Mouse (Mus musculus) small intestine, adult 2 months (tissue): ENCODE results near the gene Tnfrsf8. TPM values are rescaled to one million over a fixed set of nuclear protein-coding genes. Genes with fewer than 3 reads are reported as not detected.
"Not testable (repeated sequence)": the region's sequence is repeated elsewhere in the genome, so short reads cannot be mapped to it uniquely, and the experiment has no call there.

Experiments used
- H3K27ac ChIP-seq: fragments of 200-500 bp; 2 replicates; pipeline ENCODE4 v1.5.1; 2012; ENCODE audit warnings: low read depth, low read length, control low read depth, inconsistent platforms; ENCODE audit not compliant: insufficient read depth
- H3K27me3 ChIP-seq: fragments of 200-500 bp; 2 replicates; pipeline ENCODE4 v1.6.1; 2012; ENCODE audit warnings: mild to moderate bottlenecking, moderate library complexity, low read length, inconsistent platforms; ENCODE audit not compliant: control insufficient read depth, insufficient read depth
- H3K36me3 ChIP-seq: fragments of 200-500 bp; 2 replicates; pipeline ENCODE4 v1.6.1; 2012; ENCODE audit warnings: mild to moderate bottlenecking, low read length, control low read depth, inconsistent platforms; ENCODE audit not compliant: control insufficient read depth, insufficient read depth
- H3K4me1 ChIP-seq: fragments of 200-500 bp; 2 replicates; pipeline ENCODE4 v1.6.1; 2012; ENCODE audit warnings: low read length, inconsistent platforms, mixed read lengths; ENCODE audit not compliant: control insufficient read depth, insufficient read depth, insufficient read length
- H3K4me3 ChIP-seq: fragments of 200-500 bp; 2 replicates; pipeline ENCODE4 v1.5.1; 2012; ENCODE audit warnings: low read depth, mild to moderate bottlenecking, control low read depth, inconsistent platforms, low read length, moderate library complexity
- CTCF ChIP-seq: fragments of 200-500 bp; IDR thresholded peaks from 2 replicates; pipeline ENCODE4 v1.5.1; 2012; ENCODE audit warnings: low read depth, mild to moderate bottlenecking, control low read depth, inconsistent platforms, low read length, moderate library complexity, mixed read lengths; ENCODE audit not compliant: insufficient replicate concordance, insufficient read length; ENCODE audit errors: extremely low read depth
- POLR2A ChIP-seq: fragments of 200-500 bp; IDR thresholded peaks from 2 replicates; pipeline ENCODE4 v1.6.1; 2012; ENCODE audit warnings: low read depth, mild to moderate bottlenecking, control low read depth, inconsistent platforms, low read length, moderate library complexity
- WGBS: fragments of 180-500 bp; shearing (Covaris S2); methylation state at CpG from one replicate; pipeline ENCODE4 v1.1.7; 2018; 5-methylcytosine and 5-hydroxymethylcytosine counted together
- polyA plus RNA-seq: library from polyadenylated mRNA; depleted of rRNA; stranded (reverse); fragments of >200 nt; gene quantifications from 2 replicates; pipeline ENCODE4 v1.2.3, GENCODE M21; 2012

The Tnfrsf8 gene
- polyA plus RNA-seq, 1 experiment, result 0.35 TPM

- Histone ChIP-seq H3K36me3 (no peaks in the 10 kb centered on the region), H3K4me3 (no peak overlapping the region), H3K27ac (no peak overlapping the region), H3K4me1 (no peaks in the 10 kb centered on the region), H3K27me3 (no peaks in the 10 kb centered on the region)
- TF ChIP-seq POLR2A, result no peak
- no peak for TF ChIP-seq CTCF
- 87% methylated on average over 2 of the region's 2 CpGs for WGBS
Observed at GRCm38 (mm10) chr4:145310859-145311258, 4.1 kb downstream of the Tnfrsf8 start.

- H3K27me3 ChIP-seq, result no peaks in the 10 kb centered on the region
- no peak for TF ChIP-seq POLR2A
- no peak for TF ChIP-seq CTCF
- no peak overlapping the region for H3K27ac ChIP-seq
- H3K36me3 ChIP-seq, result no peaks in the 10 kb centered on the region
- no peaks in the 10 kb centered on the region for H3K4me1 ChIP-seq
- no peak overlapping the region for H3K4me3 ChIP-seq
- WGBS, result 51% methylated on average over 4 of the region's 4 CpGs
Observed at GRCm38 (mm10) chr4:145306422-145306821, 8.5 kb downstream of the Tnfrsf8 start.

DNA sequence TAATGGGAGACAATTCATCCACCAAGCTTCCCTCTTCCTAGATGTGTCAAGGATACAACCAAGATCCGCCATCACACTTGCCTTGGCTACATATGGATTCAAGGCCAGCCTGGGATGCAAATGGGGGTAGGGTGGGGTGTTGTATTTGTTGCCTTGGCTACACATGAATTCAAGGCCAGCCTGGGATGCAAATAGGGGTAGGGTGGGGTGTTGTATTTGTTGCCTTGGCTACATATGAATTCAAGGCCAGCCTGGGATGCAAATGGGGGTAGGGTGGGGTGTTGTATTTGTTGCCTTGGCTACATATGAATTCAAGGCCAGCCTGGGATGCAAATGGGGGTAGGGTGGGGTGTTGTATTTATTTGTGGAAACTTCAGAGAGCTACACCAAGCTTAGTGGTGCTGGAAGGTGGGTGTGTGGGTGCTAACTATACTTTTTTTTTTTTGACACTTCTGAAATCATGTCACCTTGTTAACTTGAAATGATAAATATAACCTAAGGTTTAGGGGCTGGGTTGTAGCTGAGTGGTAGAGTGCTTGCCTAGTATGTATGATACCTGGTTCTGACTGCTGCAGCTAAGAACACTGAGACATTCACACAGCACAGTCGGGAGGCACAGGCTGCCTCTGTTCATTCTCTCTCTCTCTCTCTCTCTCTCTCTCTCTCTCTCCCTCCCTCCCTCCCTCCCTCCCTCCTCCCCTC lies 9.2 kb downstream of the Tnfrsf8 start:
- not testable (repeated sequence) for H3K27me3 ChIP-seq, H3K4me3 ChIP-seq, H3K36me3 ChIP-seq, H3K4me1 ChIP-seq, H3K27ac ChIP-seq
- WGBS, result 52% methylated on average over 2 of the region's 2 CpGs

GRCm38 (mm10) chr4:145304109-145304508 lies 10.9 kb downstream of the Tnfrsf8 start:
- Histone ChIP-seq H3K27ac (no peak overlapping the region), H3K4me1 (no peaks in the 10 kb centered on the region; the same call in 1 of the 2 replicates), H3K4me3 (no peak overlapping the region), H3K27me3 (no peaks in the 10 kb centered on the region), H3K36me3 (no peaks in the 10 kb centered on the region)
- TF ChIP-seq POLR2A (no peak), CTCF (no peak)
- whole genome bisulfite sequencing, result 85% methylated on average over 4 of the region's 4 CpGs

DNA sequence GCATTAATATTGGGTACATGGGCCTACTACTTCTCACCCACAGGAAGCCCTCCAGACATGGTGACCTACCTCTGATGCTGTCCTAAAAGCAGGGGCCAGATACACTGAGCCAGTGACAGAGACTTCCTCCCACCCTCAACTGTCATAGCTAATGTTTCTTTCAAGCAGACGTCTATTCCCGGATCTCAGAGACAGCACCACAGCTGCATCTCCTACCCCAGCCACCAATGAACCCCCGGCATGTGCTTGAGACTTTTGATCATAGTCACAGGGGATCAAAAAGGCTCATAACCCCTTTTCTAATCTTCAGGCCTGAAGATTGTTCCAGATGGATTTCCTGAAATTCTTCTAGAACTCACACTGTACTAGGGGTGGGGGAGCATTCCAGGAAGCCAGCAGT lies 12.9 kb downstream of the Tnfrsf8 start:
- Histone ChIP-seq H3K27me3 (no peaks in the 10 kb centered on the region), H3K4me3 (no peak overlapping the region), H3K4me1 (no peaks in the 10 kb centered on the region; the same call in 1 of the 2 replicates), H3K27ac (no peak overlapping the region), H3K36me3 (no peaks in the 10 kb centered on the region)
- no peak for TF ChIP-seq POLR2A
- no peak for TF ChIP-seq CTCF
- WGBS, result 79% methylated on average over 3 of the region's 3 CpGs

- no peaks in the 10 kb centered on the region; the same call in 1 of the 2 replicates for H3K4me1 ChIP-seq
- no peak overlapping the region for H3K27ac ChIP-seq
- 18% methylated on average over 12 of the region's 12 CpGs for WGBS
- H3K27me3 ChIP-seq, result no peaks in the 10 kb centered on the region
- no peak overlapping the region for H3K4me3 ChIP-seq
- no peak for TF ChIP-seq POLR2A
- TF ChIP-seq CTCF, result no peak
- H3K36me3 ChIP-seq, result no peaks in the 10 kb centered on the region
Observed at GRCm38 (mm10) chr4:145300210-145300927, 14.6 kb downstream of the Tnfrsf8 start.

- H3K4me1 ChIP-seq, result no peaks in the 10 kb centered on the region; the same call in 1 of the 2 replicates
- H3K4me3 ChIP-seq, result no peak overlapping the region
- no peaks in the 10 kb centered on the region for H3K27me3 ChIP-seq
- WGBS, result 92% methylated on average over 8 of the region's 8 CpGs
- no peak for TF ChIP-seq POLR2A
- no peak for TF ChIP-seq CTCF
- H3K36me3 ChIP-seq, result no peaks in the 10 kb centered on the region
- no peak overlapping the region for H3K27ac ChIP-seq
Observed at GRCm38 (mm10) chr4:145299355-145299754, 15.6 kb downstream of the Tnfrsf8 start.

GRCm38 (mm10) chr4:145298846-145299245 lies 16.1 kb downstream of the Tnfrsf8 start:
- Histone ChIP-seq H3K4me3 (no peak overlapping the region), H3K36me3 (no peaks in the 10 kb centered on the region), H3K27me3 (no peaks in the 10 kb centered on the region), H3K4me1 (no peaks in the 10 kb centered on the region; the same call in 1 of the 2 replicates), H3K27ac (no peak overlapping the region)
- WGBS, result 89% methylated on average over 7 of the region's 7 CpGs
- TF ChIP-seq POLR2A (no peak), CTCF (no peak)
